Mouse (Mus musculus) kidney, embryonic 14.5 days (tissue): ENCODE results near the gene Smok3a. TPM values are rescaled to one million over a fixed set of nuclear protein-coding genes. Genes with fewer than 3 reads are reported as not detected.
"Not testable (repeated sequence)": the region's sequence is repeated elsewhere in the genome, so short reads cannot be mapped to it uniquely, and the experiment has no call there.

Experiments
- ATAC-seq: fragments of 200-750 bp; cut with Nextera tagmentation; 2 replicates; pipeline ENCODE4 v1.8.0; 2017; ENCODE audit warnings: moderate number of reproducible peaks, mild to moderate bottlenecking, moderate TSS enrichment, moderate library complexity; ENCODE audit not compliant: low FRiP score, low TSS enrichment
- H3K27ac ChIP-seq: fragments of 300-500 bp; sonication (generic); 2 replicates; pipeline ENCODE4 v1.5.1; 2014; ENCODE audit warnings: low read depth, mild to moderate bottlenecking, low read length, moderate library complexity, mixed read lengths
- H3K27me3 ChIP-seq: fragments of 300-500 bp; sonication (generic); 2 replicates; pipeline ENCODE4 v1.6.1; 2014; ENCODE audit warnings: mild to moderate bottlenecking, low read length; ENCODE audit not compliant: control insufficient read depth, insufficient read depth
- H3K36me3 ChIP-seq: fragments of 300-500 bp; sonication (generic); 2 replicates; pipeline ENCODE4 v1.6.1; 2014; ENCODE audit warnings: low read length, mixed read lengths; ENCODE audit not compliant: control insufficient read depth, insufficient read depth
- H3K4me1 ChIP-seq: fragments of 300-500 bp; sonication (generic); 2 replicates; pipeline ENCODE4 v1.6.1; 2014; ENCODE audit warnings: low read length, mixed read lengths; ENCODE audit not compliant: control insufficient read depth, insufficient read depth
- H3K4me2 ChIP-seq: fragments of 300-500 bp; sonication (generic); replicated peaks from 2 replicates; pipeline ENCODE4 v1.6.1; 2014; ENCODE audit warnings: low read depth, mild to moderate bottlenecking, low read length
- H3K4me3 ChIP-seq: fragments of 300-500 bp; sonication (generic); 2 replicates; pipeline ENCODE4 v1.5.1; 2014; ENCODE audit warnings: mild to moderate bottlenecking, low read length
- H3K9ac ChIP-seq: fragments of 300-500 bp; sonication (generic); 2 replicates; pipeline ENCODE4 v1.6.1; 2014; ENCODE audit warnings: low read depth, mild to moderate bottlenecking, low read length, moderate library complexity
- H3K9me3 ChIP-seq: fragments of 300-500 bp; sonication (generic); 2 replicates; pipeline ENCODE4 v1.6.1; 2016; ENCODE audit warnings: low read length; ENCODE audit not compliant: control insufficient read depth
- WGBS: fragments of 180-500 bp; shearing (Covaris S2); extraction: QIAGEN DNeasy Blood & Tissue Kit; methylation state at CpG from one replicate; pipeline ENCODE4 v1.1.7; 2014; 5-methylcytosine and 5-hydroxymethylcytosine counted together
- polyA plus RNA-seq: library from polyadenylated mRNA; unstranded; fragments of >200 nt; fragmentation: Nextera tagmentation; extraction: Ambion mirVana; gene quantifications from 2 replicates; pipeline ENCODE4 v1.2.1, GENCODE M21; 2014

The Smok3a gene
- polyA plus RNA-seq = not detected in 2 replicates

DNA sequence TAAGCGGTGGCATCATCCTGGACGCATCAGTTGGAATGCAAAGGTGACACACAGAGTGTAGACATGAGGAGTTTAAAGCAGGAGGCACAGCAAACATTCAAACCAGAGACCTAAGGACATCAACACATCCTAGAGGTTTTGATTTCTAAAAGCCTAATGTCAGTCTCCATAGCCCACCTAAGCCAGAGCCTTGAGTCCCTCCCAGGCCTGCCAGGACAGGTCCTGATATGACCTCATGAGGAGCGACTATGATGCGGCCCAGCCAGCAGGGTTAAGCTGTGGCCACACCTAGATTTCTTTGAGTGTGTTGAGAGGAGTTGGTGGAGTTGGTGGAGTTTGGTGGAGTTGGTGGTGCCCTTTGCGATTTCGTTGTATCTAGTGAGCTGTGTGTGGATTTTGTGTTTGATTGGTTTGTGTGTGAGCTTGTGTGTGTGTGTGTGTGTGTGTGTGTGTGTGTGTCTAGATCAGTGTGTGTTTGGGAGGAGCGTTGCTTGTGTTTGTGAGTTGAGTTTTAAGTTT is at the start of gene Smok3a, which contains the start of gene Smok3b:
Gene Smok3a (plus strand): TSS at position 301 of the 519 bp plus-strand sequence.
Gene Smok3b (plus strand): TSS at position 469 of the 519 bp plus-strand sequence.
- H3K4me1 ChIP-seq, H3K36me3 ChIP-seq, ATAC-seq, H3K9ac ChIP-seq, H3K27me3 ChIP-seq, H3K27ac ChIP-seq, H3K4me2 ChIP-seq, H3K4me3 ChIP-seq, H3K9me3 ChIP-seq: not testable (repeated sequence)
- WGBS = 94% methylated on average over 3 of the region's 7 CpGs

DNA sequence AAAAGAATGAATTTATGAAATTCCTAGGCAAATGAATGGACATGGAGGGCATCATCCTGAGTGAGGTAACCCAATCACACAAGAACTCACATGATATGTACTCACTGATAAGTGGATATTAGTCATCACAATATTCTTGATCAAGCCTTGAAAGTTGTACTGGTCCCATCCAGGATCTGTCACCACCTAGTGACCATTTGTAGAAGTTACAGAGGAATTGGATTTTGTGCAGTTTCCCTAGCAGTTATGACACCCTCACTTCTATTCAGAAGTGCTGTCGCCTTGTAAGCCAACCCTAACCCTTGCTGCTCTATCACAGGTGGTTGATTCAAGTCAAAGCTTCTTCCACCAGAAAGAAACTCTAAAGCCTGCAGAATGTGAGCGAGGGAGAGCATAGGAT is 47.9 kb upstream of the Smok3a start:
- Histone ChIP-seq H3K4me2 (no peak overlapping the region), H3K9ac (no peak overlapping the region), H3K36me3 (no peaks in the 10 kb centered on the region), H3K27ac (no peak overlapping the region), H3K4me3 (no peak overlapping the region), H3K4me1 (no peaks in the 10 kb centered on the region), H3K9me3 (no peaks in the 10 kb centered on the region), H3K27me3 (no peaks in the 10 kb centered on the region)
- WGBS = 65% methylated on average over 2 of the region's 2 CpGs
- no peak for ATAC-seq

DNA sequence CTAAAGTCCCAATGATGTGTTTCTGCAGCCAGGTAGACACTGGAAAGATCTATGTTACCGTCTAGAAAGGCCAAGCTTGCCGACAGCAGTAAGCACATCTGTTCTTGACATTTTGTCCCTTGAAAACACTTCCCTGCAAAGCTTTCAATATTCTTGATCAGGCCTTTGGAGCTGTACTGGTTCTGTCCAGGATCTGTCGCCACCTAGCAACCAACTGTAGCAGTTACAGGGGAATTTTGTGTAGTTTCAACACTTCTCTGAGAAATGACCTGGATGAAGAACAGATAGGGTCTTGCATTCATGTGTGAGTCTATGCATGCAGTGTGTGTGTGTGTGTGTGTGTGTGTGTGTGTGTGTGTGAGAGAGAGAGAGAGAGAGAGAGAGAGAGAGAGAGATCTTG is 47.3 kb upstream of the Smok3a start:
- no peak overlapping the region for H3K27ac ChIP-seq
- no peaks in the 10 kb centered on the region for H3K27me3 ChIP-seq
- no peak for ATAC-seq
- H3K36me3 ChIP-seq = no peaks in the 10 kb centered on the region
- no peak overlapping the region for H3K4me3 ChIP-seq
- no peaks in the 10 kb centered on the region for H3K4me1 ChIP-seq
- 57% methylated on average over 3 of the region's 3 CpGs for whole genome bisulfite sequencing
- no peak overlapping the region for H3K4me2 ChIP-seq
- no peak overlapping the region for H3K9ac ChIP-seq
- no peaks in the 10 kb centered on the region for H3K9me3 ChIP-seq

DNA sequence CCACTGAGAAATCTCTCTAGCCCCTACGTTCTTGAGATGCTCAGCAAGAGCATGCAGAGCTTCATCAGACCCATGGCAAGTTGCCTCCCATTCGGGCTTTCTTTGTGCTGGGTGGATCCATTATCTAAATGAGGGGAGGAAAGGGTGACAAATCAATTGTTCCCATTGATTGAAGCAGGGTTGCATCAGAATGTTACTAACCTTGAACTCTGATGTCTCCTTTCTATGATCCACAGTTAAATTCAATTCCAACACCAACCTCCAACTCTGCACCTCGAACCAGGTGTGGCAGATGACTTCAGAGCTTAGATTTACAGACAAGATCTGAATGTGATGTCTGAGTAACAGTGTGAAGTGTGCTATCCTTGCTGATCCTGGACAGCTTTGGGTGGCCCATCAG is 46.3 kb upstream of the Smok3a start:
- Histone ChIP-seq H3K4me1 (no peaks in the 10 kb centered on the region), H3K4me3 (no peak overlapping the region), H3K27me3 (no peaks in the 10 kb centered on the region), H3K9me3 (no peaks in the 10 kb centered on the region), H3K27ac (no peak overlapping the region), H3K36me3 (no peaks in the 10 kb centered on the region), H3K9ac (no peak overlapping the region), H3K4me2 (no peak overlapping the region)
- WGBS = 63% methylated on average over 3 of the region's 3 CpGs
- ATAC-seq = no peak

DNA sequence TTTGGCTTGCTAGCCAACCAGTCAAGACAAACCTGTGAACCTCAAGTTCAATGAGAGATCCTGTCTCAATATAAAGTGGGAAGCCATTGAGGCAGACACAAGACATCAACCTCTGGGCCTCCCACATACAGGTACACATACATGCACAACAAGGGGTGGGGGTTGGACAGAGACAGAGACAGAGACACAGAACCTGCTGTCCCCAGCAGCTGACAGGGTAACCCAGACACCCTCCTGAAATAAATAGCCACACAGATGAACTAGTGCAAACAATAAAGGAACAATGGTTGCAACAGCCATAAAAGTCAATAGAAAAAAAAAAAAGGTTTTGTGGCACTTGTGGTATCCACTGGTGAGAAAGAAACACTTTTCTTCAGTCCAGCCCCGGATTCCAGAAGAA is 45.6 kb upstream of the Smok3a start:
- WGBS = 45% methylated on average over 1 of the region's 1 CpGs
- H3K9me3 ChIP-seq = no peaks in the 10 kb centered on the region
- H3K36me3 ChIP-seq = no peaks in the 10 kb centered on the region
- no peak overlapping the region for H3K4me3 ChIP-seq
- H3K4me2 ChIP-seq = no peak overlapping the region
- H3K9ac ChIP-seq = no peak overlapping the region
- H3K4me1 ChIP-seq = no peaks in the 10 kb centered on the region
- no peak for ATAC-seq
- no peaks in the 10 kb centered on the region for H3K27me3 ChIP-seq
- H3K27ac ChIP-seq = no peak overlapping the region

DNA sequence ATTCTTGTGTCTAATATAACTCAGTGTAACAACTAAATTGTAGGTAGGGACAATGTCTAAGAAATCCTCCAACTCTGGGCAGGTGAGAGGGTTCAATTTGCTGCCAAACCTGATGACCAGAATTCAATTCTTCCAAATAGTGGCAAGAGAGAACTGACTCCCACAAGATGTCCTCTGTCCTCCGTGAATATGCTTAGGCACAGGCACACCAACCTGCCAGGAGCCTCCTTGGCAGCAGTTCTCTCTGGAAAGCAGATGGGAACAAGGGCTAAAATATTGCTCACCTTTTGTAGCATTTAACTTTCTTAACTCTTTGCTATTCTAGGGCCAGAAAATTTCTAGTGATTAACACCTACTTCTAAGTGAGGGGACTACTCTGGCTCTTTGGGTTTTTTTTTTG is 43.8 kb upstream of the Smok3a start:
- H3K9ac ChIP-seq = no peak overlapping the region
- H3K4me3 ChIP-seq = no peak overlapping the region
- no peaks in the 10 kb centered on the region for H3K27me3 ChIP-seq
- H3K27ac ChIP-seq = no peak overlapping the region
- no peaks in the 10 kb centered on the region for H3K9me3 ChIP-seq
- WGBS = 39% methylated on average over 1 of the region's 1 CpGs
- no peaks in the 10 kb centered on the region for H3K36me3 ChIP-seq
- no peak overlapping the region for H3K4me2 ChIP-seq
- no peak for ATAC-seq
- no peaks in the 10 kb centered on the region for H3K4me1 ChIP-seq

DNA sequence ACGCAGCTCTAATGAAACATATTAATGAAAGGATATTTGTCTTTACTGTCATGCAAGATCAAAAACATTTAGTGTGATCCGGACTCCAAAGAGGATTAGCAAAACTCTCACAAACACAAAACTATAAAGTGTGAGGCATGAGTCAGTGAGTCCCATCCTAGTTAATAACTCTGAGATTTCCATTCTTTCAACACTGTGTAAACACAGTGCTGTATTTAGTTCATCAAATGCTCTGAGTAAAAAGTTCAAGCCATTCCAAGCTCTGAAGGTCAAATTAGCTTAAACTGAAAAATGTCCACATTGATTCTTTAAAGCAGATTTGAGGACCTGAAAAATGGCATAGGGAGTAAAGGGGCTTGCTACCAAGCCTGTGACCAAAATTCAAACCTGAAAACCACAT is 42.0 kb upstream of the Smok3a start:
- 89% methylated on average over 2 of the region's 2 CpGs for WGBS
- H3K4me3 ChIP-seq = no peak overlapping the region
- no peaks in the 10 kb centered on the region for H3K4me1 ChIP-seq
- ATAC-seq = no peak
- H3K9me3 ChIP-seq = no peaks in the 10 kb centered on the region
- no peaks in the 10 kb centered on the region for H3K27me3 ChIP-seq
- no peak overlapping the region for H3K27ac ChIP-seq
- no peaks in the 10 kb centered on the region for H3K36me3 ChIP-seq
- no peak overlapping the region for H3K4me2 ChIP-seq
- H3K9ac ChIP-seq = no peak overlapping the region

DNA sequence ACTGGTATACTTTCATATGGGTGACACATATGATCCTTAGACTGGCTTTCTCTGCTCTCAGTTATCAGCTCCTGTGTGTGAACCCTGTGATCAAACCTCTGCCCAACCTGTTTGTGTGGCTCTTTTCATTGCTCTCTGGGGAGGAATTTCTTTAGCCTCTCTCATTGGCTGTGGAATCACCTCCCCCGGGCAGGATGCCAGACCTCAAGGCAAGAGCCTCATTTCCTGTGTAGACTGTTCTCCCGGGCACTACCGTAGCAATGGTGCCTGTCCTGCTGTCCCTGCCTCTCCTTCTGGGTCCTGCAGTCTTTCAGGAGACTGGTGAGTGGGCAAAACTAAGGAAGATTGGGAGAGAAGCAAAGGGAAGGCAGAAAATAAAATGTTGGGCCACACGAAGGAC is 39.8 kb upstream of the Smok3a start, which contains the start of gene Azgp1:
Gene Azgp1 (plus strand): TSS at position 221 of the 400 bp plus-strand sequence.
- ATAC-seq = no peak
- no peak within 1 kb of the TSS for H3K9ac ChIP-seq
- WGBS = 77% methylated on average over 4 of the region's 4 CpGs
- no peak within 1 kb of the TSS for H3K4me2 ChIP-seq
- H3K27me3 ChIP-seq = no peaks in the 10 kb centered on the region
- H3K9me3 ChIP-seq = no peaks in the 10 kb centered on the region
- no peak within 1 kb of the TSS for H3K4me3 ChIP-seq
- no peak within 1 kb of the TSS for H3K27ac ChIP-seq
- no peaks in the 10 kb centered on the region for H3K36me3 ChIP-seq
- no peaks in the 10 kb centered on the region for H3K4me1 ChIP-seq

DNA sequence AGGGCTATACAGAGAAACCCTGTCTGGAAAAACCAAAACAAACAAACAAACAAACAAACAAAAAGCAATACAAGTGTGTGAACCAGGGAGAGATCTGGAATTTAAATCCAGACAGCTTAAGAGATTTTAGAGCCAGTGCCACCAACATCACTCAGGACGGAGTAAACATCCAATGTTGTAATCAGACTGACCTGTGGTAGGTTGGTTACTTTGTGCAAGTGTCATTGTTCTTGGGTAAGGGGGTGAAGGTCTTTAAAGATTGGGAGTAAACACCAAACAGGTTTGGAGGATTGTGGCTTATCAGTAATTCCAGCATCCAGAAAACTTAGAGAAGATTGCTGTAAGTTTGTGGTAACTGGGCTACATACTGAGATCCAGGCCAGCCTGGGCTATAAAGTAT is 34.7 kb upstream of the Smok3a start:
- Histone ChIP-seq H3K36me3 (no peaks in the 10 kb centered on the region), H3K4me3 (no peak overlapping the region), H3K27me3 (no peaks in the 10 kb centered on the region), H3K4me1 (no peaks in the 10 kb centered on the region), H3K9me3 (no peaks in the 10 kb centered on the region), H3K27ac (no peak overlapping the region), H3K4me2 (no peak overlapping the region), H3K9ac (no peak overlapping the region)
- no peak for ATAC-seq
- 90% methylated on average over 1 of the region's 1 CpGs for WGBS
